Mouse (Mus musculus): ENCODE results near the gene Frat1. TPM values are rescaled to one million over a fixed set of nuclear protein-coding genes. Genes with fewer than 3 reads are reported as not detected.
A peak's percentile ranks its signal among the peaks of the same experiment; 100 is the strongest.

The Frat1 gene
- polyA plus RNA-seq (2012; rRNA removed), result 9.3 and 10.5 TPM in 2 replicates

DNA sequence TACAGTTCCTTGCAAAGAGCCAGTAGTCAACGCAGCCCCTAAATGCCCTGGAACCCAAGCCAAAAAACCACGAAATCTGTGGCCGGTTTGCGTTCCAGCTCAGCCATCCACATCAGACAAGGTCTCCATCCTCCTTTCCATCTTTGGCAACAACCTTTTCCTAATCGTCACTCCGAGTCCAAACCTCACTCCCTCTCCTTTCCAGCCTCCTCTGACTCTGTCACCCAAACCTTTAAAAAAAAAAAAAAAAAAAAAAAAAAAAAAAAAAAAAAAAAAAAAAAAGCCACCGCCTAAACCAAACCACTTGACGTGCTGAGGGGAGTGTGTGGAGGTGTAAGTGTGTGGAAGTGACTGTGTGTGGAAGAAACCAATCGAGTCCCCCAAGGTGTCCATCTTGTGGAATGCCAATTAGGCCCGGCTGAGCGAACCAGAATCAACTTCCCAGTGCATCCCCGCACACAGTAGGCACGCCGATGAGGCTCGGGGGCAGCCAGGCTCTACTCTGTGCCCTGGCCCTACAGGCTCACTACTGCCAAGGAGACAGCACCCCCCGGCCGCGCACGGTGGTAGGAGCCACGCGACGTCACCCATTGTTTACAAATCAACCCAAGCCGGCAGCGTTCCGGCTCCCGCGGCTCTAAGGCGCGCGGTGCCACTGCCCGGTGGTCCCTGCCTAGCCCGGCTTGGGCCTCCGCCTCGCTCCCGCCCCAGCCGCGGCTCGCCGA lies at the start of gene Frat1:
Gene Frat1, plus strand, starts transcription at position 590 of the 725 bp plus-strand sequence.
- Histone ChIP-seq H3K27ac (ENCODE audit: insufficient read depth, low read length) (peak within 1 kb of the TSS; percentile 78), H3K4me1 (ENCODE audit: control insufficient read depth, insufficient read depth, low read length) (peaks cover 7% of the 10 kb centered on the region; the same call in 1 of the 2 replicates), H3K4me3 (ENCODE audit: insufficient read depth, low read length) (peak within 1 kb of the TSS; percentile 55)
- TF ChIP-seq POLR2A (IDR thresholded peaks at IDR 0.05; ENCODE audit: extremely low read depth, insufficient read depth, low read length) (no peak), CTCF (IDR thresholded peaks at IDR 0.05; ENCODE audit: extremely low read depth, insufficient read depth, low read length) (no peak)

GRCm38 (mm10) chr19:41786896-41787295 lies 42.9 kb upstream of the Frat1 start:
- no peak overlapping the region for H3K27ac ChIP-seq (ENCODE audit: insufficient read depth, low read length)
- no peaks in the 10 kb centered on the region for H3K4me1 ChIP-seq (ENCODE audit: control insufficient read depth, insufficient read depth, low read length)
- H3K4me3 ChIP-seq (ENCODE audit: insufficient read depth, low read length), result no peak overlapping the region
- TF ChIP-seq POLR2A (IDR thresholded peaks at IDR 0.05; ENCODE audit: extremely low read depth, insufficient read depth, low read length) (no peak), CTCF (IDR thresholded peaks at IDR 0.05; ENCODE audit: extremely low read depth, insufficient read depth, low read length) (no peak)

DNA sequence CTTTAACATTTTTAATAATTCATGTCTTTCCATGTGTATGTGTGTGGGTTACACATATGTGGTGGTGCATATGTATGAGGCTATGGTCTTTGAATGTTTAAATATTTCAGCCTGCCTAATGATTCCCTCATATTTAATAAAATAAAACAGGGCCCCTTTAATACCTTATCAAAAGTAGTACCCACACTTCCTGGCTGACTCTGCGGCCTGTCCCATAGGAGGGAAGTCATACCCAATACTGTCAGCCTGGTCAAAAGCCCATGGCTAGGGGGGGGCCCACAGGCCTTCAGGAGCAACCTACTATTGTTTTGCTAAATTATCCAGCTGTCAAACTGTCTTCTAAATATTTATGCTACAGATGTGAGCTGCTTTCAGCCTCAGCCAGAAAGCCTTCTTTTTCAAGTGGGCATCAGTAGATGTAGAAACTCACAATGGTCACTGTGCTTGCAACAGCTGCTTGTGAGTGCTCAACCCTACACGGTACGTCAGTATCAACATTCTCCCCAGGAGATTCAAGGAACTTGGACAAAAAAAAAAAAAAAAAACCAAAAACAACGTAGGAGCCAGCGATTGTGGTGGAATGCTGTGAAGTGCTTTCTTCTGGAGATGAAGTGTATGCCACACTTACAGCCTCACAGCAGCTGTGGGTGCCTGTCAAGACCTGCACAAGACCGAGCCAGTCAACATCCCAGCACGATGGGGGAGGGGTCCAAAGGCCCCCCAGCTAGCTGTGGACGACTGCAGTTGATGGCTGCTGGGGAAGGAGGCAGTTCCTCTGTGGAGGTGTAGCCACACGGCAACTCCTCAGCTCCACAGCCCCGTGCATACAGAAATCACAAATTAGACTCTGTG lies 40.4 kb upstream of the Frat1 start:
- Histone ChIP-seq H3K4me3 (ENCODE audit: insufficient read depth, low read length) (no peak overlapping the region), H3K27ac (ENCODE audit: insufficient read depth, low read length) (no peak overlapping the region), H3K4me1 (ENCODE audit: control insufficient read depth, insufficient read depth, low read length) (no peaks in the 10 kb centered on the region)
- TF ChIP-seq POLR2A (IDR thresholded peaks at IDR 0.05; ENCODE audit: extremely low read depth, insufficient read depth, low read length), result no peak
- no peak for TF ChIP-seq CTCF (IDR thresholded peaks at IDR 0.05; ENCODE audit: extremely low read depth, insufficient read depth, low read length)

- TF ChIP-seq CTCF (IDR thresholded peaks at IDR 0.05; ENCODE audit: extremely low read depth, insufficient read depth, low read length) (0 out of 2 replicates have a peak, but pooled peaks have one; percentile 6), POLR2A (IDR thresholded peaks at IDR 0.05; ENCODE audit: extremely low read depth, insufficient read depth, low read length) (no peak)
- H3K4me1 ChIP-seq (ENCODE audit: control insufficient read depth, insufficient read depth, low read length), result no peaks in the 10 kb centered on the region
- no peak overlapping the region for H3K4me3 ChIP-seq (ENCODE audit: insufficient read depth, low read length)
- H3K27ac ChIP-seq (ENCODE audit: insufficient read depth, low read length), result no peak overlapping the region
These were observed 38.4 kb upstream of the Frat1 start for GRCm38 (mm10) chr19:41791384-41791783.

DNA sequence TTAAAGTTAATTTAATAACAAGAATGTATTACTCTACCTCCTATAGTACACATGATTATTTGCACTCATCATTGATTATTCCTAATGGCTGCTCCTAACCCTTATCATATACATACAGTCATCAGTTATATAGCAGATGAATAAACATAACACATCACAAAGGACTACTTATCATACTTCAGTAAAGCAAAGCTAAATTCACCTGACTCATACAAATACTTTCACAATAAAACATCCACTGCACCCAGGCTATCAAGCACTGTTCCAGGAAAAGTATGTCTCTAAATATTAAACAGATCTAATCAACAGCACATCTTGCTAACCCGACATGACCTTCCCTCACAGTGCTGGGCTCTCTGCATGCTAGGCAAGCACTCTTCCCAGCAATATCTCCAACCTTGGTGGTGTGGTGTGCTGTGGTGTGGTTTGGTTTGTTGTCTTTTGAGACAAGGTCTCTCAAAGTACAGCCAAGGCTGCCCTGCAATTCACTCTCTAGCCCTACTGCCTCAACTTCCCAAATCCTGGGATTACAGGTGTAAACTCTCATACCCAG lies 36.8 kb upstream of the Frat1 start:
- H3K27ac ChIP-seq (ENCODE audit: insufficient read depth, low read length), result no peak overlapping the region
- no peak overlapping the region for H3K4me3 ChIP-seq (ENCODE audit: insufficient read depth, low read length)
- H3K4me1 ChIP-seq (ENCODE audit: control insufficient read depth, insufficient read depth, low read length), result no peaks in the 10 kb centered on the region
- TF ChIP-seq POLR2A (IDR thresholded peaks at IDR 0.05; ENCODE audit: extremely low read depth, insufficient read depth, low read length) (no peak), CTCF (IDR thresholded peaks at IDR 0.05; ENCODE audit: extremely low read depth, insufficient read depth, low read length) (no peak)

DNA sequence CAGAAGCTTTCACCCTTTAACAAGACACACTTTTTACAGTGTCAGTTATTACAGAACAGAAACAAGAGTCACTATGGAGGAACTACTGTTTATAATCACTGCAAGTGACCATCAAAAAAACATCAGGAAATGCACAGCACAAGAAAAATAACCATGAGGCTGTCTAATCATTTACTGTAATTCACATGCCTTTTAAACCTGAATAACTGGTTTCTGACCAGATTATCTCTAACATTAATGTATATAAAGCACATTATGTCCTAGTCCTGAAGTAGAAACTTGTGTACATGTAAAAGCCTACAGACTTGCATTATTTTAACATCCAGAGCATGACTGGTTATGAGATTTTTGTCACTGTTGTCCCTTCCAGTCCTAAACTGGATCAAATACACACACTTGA lies 35.8 kb upstream of the Frat1 start:
- no peaks in the 10 kb centered on the region for H3K4me1 ChIP-seq (ENCODE audit: control insufficient read depth, insufficient read depth, low read length)
- TF ChIP-seq POLR2A (IDR thresholded peaks at IDR 0.05; ENCODE audit: extremely low read depth, insufficient read depth, low read length) (no peak), CTCF (IDR thresholded peaks at IDR 0.05; ENCODE audit: extremely low read depth, insufficient read depth, low read length) (no peak)
- no peak overlapping the region for H3K27ac ChIP-seq (ENCODE audit: insufficient read depth, low read length)
- H3K4me3 ChIP-seq (ENCODE audit: insufficient read depth, low read length), result no peak overlapping the region

GRCm38 (mm10) chr19:41794901-41795300 lies 34.9 kb upstream of the Frat1 start:
- H3K4me1 ChIP-seq (ENCODE audit: control insufficient read depth, insufficient read depth, low read length), result no peaks in the 10 kb centered on the region
- H3K4me3 ChIP-seq (ENCODE audit: insufficient read depth, low read length), result no peak overlapping the region
- H3K27ac ChIP-seq (ENCODE audit: insufficient read depth, low read length), result no peak overlapping the region
- TF ChIP-seq POLR2A (IDR thresholded peaks at IDR 0.05; ENCODE audit: extremely low read depth, insufficient read depth, low read length), result no peak
- no peak for TF ChIP-seq CTCF (IDR thresholded peaks at IDR 0.05; ENCODE audit: extremely low read depth, insufficient read depth, low read length)

- TF ChIP-seq CTCF (IDR thresholded peaks at IDR 0.05; ENCODE audit: extremely low read depth, insufficient read depth, low read length) (no peak), POLR2A (IDR thresholded peaks at IDR 0.05; ENCODE audit: extremely low read depth, insufficient read depth, low read length) (no peak)
- no peak overlapping the region for H3K4me3 ChIP-seq (ENCODE audit: insufficient read depth, low read length)
- H3K27ac ChIP-seq (ENCODE audit: insufficient read depth, low read length), result no peak overlapping the region
- H3K4me1 ChIP-seq (ENCODE audit: control insufficient read depth, insufficient read depth, low read length), result no peaks in the 10 kb centered on the region
These were observed 33.5 kb upstream of the Frat1 start for GRCm38 (mm10) chr19:41796148-41796760.

DNA sequence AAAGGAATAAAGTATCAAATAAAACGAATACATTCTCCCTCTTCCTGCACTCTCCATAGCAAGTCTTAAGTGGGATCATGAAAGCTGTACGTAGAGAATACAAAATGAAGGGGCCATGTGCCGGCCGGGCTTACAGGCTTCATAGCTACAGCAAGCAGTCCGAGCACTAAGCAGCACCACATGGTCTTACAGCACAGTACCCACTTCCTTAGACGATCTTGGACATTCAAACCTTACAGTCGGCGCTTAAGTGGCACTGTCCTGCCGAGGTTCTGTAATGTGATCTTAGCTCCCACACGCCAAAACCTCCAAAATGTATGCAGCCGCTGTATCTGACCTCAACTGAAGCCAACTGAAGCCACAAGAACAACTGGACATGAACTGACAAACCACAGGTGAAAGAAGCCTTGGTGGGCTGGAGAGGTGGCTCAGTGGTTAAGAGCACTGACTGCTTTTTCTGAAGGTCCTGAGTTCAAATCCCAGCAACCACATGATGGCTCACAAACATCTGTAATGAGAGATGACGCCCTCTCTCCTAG lies 32.9 kb upstream of the Frat1 start:
- no peak for TF ChIP-seq CTCF (IDR thresholded peaks at IDR 0.05; ENCODE audit: extremely low read depth, insufficient read depth, low read length)
- no peak for TF ChIP-seq POLR2A (IDR thresholded peaks at IDR 0.05; ENCODE audit: extremely low read depth, insufficient read depth, low read length)
- no peaks in the 10 kb centered on the region for H3K4me1 ChIP-seq (ENCODE audit: control insufficient read depth, insufficient read depth, low read length)
- H3K4me3 ChIP-seq (ENCODE audit: insufficient read depth, low read length), result no peak overlapping the region
- no peak overlapping the region for H3K27ac ChIP-seq (ENCODE audit: insufficient read depth, low read length)

All from cortical plate, adult 2 months (tissue).